ENCODE assay signal across 15 mouse cellular contexts in the genomic region with DNA sequence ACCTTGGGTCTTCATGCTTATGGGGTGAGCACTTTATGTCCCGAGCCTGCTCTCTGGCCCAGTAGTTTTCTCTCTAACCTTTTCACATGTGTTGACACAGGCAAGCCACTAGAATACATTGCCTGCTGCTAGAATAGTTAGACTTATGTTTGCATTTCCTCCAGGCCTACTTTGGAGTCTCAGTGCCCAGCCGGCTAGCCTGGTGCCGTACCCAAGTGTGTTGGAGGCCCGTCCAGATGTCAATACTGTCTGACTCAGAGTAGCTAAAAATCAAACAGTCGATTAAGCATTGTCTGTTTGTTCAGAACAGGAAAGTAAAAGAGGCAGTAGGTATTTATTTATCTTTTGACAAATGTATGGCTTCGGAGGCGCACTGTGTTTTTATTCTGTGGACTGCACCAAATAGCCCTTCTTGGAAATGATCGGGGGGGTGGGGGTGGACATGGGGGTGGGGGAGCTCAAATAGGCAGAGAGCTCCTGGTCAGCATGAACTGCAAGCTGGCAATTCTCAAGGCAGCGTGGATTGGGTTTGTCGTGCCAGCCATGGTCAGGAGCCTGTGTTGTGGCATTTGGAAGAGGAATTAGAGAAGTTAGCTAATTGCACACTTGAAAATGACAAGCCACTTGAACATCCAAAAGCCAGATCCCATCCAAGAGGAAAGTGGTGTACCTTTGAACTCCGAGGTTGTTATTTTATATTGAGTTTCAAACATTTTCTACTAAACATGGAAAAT.
"Had no signal": no experiment of that assay in that cellular context is flagged by ENCODE, and none has a peak within 500 bp of the region (broad histone marks: within the 10 kb centered on the region; RNA-seq: fewer than 3 reads in every experiment).

No protein-coding gene starts in this region.

- H3K9ac ChIP-seq: limb, embryonic 15.5 days; liver, embryonic 15.5 days; lung, embryonic 14.5 days; midbrain, embryonic 12.5 days; neural tube, embryonic 13.5 days had no signal

- H3K4me3 ChIP-seq: limb, embryonic 15.5 days; liver, embryonic 15.5 days; midbrain, embryonic 12.5 days; neural tube, embryonic 13.5 days had no signal

- H3K9me3 ChIP-seq: limb, embryonic 15.5 days; liver, embryonic 15.5 days; midbrain, embryonic 12.5 days; neural tube, embryonic 13.5 days had no signal

- H3K27ac ChIP-seq: kidney, postnatal 0 days; limb, embryonic 15.5 days; liver, embryonic 15.5 days; midbrain, embryonic 12.5 days; neural tube, embryonic 13.5 days had no signal

- ATAC-seq: midbrain, embryonic 16.5 days had no signal

- H3K4me1 ChIP-seq: limb, embryonic 15.5 days; midbrain, embryonic 12.5 days; neural tube, embryonic 13.5 days had no signal

- H3K4me2 ChIP-seq: limb, embryonic 15.5 days; liver, embryonic 15.5 days; lung, embryonic 14.5 days; midbrain, embryonic 12.5 days; neural tube, embryonic 13.5 days had no signal

- H3K27me3 ChIP-seq: limb, embryonic 15.5 days; liver, embryonic 15.5 days; midbrain, embryonic 12.5 days; neural tube, embryonic 13.5 days had no signal

- DNase-seq: kidney, adult 9 months; kidney, postnatal 36 days; layer of hippocampus, adult 9-11 months; layer of hippocampus, postnatal 36 days; lung, embryonic 14.5 days; retina, postnatal 1 day; right cerebral cortex, postnatal 4 days; spleen, adult 18-20 months; thymus, postnatal 36 days had no signal
